Mouse (Mus musculus): ENCODE measurements around the gene Lrrc8a.

DNA sequence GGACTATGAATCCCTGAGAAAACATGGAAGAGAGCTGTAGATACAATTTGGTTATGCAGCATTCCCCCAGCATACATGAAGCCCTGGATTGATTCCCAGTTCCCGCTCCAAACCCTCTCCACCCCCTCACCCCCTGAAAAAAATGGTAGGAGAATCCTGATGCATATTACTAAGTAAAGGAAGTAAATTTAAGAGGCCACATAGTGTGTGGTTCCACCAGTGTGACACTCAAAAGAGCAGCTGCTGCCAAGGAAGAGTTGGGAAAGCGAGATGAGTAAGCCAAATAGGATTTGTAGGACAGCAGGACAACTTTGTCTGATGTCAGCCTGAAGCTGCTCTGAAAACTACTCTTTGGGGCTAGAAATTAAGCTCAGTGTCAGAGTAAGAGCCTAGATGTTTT lies 74.0 kb downstream of the Lrrc8a start:
- TF ChIP-seq CTCF (conservative IDR thresholded peaks at IDR 0.05; ENCODE audit: low read length) (no peak), NANOG (IDR thresholded peaks at IDR 0.05; ENCODE audit: borderline replicate concordance, low read length) (no peak)

Measured in E14TG2a.4 (cell line).